21 mouse cellular contexts compared by ENCODE assay signal in genomic region chr9:41345338-41345737, GRCm38 (mm10).
A peak's percentile ranks its signal among the peaks of the same experiment; 100 is the strongest.
DNase-seq lines count a peak whose midpoint lies in the region; ATAC-seq and TF ChIP-seq lines count a peak whose summit lies in the region.
"Had no signal": no experiment of that assay in that cellular context is flagged by ENCODE, and none has a peak within 500 bp of the region (broad histone marks: within the 10 kb centered on the region; RNA-seq: fewer than 3 reads in every experiment).

No protein-coding gene starts in this region.

- no peaks in the 10 kb centered on the region for H3K27me3 ChIP-seq in forebrain, postnatal 0 days (ENCODE audit: insufficient read depth, low read length)
- H3K27me3 ChIP-seq in intestine, embryonic 16.5 days (replicated peaks; ENCODE audit: control insufficient read depth, insufficient read depth, low read length): no peaks in the 10 kb centered on the region
- H3K27me3 ChIP-seq: kidney, embryonic 15.5 days; liver, embryonic 12.5 days; neural tube, embryonic 15.5 days had no signal

- no peak for TF ChIP-seq CTCF in forebrain, postnatal 0 days (IDR thresholded peaks at IDR 0.05; ENCODE audit: low read depth)

- no peak overlapping the region for H3K4me3 ChIP-seq in forebrain, postnatal 0 days (ENCODE audit: low read depth, low read length)
- H3K4me3 ChIP-seq in intestine, embryonic 16.5 days (ENCODE audit: low read length): no peak overlapping the region
- H3K4me3 ChIP-seq: hindbrain, embryonic 10.5 days; kidney, embryonic 15.5 days; liver, embryonic 12.5 days; midbrain, embryonic 10.5 days; neural tube, embryonic 15.5 days had no signal

- 49% methylated on average over 2 of the region's 2 CpGs for WGBS in forebrain, postnatal 0 days
- WGBS in intestine, embryonic 16.5 days: 71% methylated on average over 2 of the region's 2 CpGs

- H3K27ac ChIP-seq in forebrain, postnatal 0 days (ENCODE audit: low read depth, low read length): no peak overlapping the region
- no peak overlapping the region for H3K27ac ChIP-seq in intestine, embryonic 16.5 days (ENCODE audit: low read length)
- H3K27ac ChIP-seq: hindbrain, embryonic 10.5 days; kidney, embryonic 15.5 days; liver, embryonic 12.5 days; midbrain, embryonic 10.5 days; neural tube, embryonic 15.5 days had no signal

- peak; percentile 90 for ATAC-seq in frontal cortex, adult (ENCODE audit: low TSS enrichment)
- peak; percentile 83 for ATAC-seq in forebrain, postnatal 0 days
- no peak for ATAC-seq in intestine, embryonic 16.5 days
- ATAC-seq: inflammation-experienced regulatory T-cells, adult 6 months; liver, embryonic 12.5 days had no signal

- no peaks in the 10 kb centered on the region for H3K36me3 ChIP-seq in forebrain, postnatal 0 days (ENCODE audit: insufficient read depth)
- H3K36me3 ChIP-seq in intestine, embryonic 16.5 days (ENCODE audit: control insufficient read depth, insufficient read depth, low read length): no peaks in the 10 kb centered on the region
- H3K36me3 ChIP-seq: kidney, embryonic 15.5 days; liver, embryonic 12.5 days; midbrain, embryonic 10.5 days; neural tube, embryonic 15.5 days had no signal

- no peak overlapping the region for H3K4me2 ChIP-seq in forebrain, postnatal 0 days (ENCODE audit: low read depth)
- no peak overlapping the region for H3K4me2 ChIP-seq in intestine, embryonic 16.5 days (ENCODE audit: low read depth, low read length)
- H3K4me2 ChIP-seq: kidney, embryonic 15.5 days; liver, embryonic 12.5 days; lung, embryonic 14.5 days; neural tube, embryonic 15.5 days had no signal

- no peaks in the 10 kb centered on the region for H3K9me3 ChIP-seq in forebrain, postnatal 0 days (ENCODE audit: low read length)
- no peaks in the 10 kb centered on the region for H3K9me3 ChIP-seq in intestine, embryonic 16.5 days (ENCODE audit: control insufficient read depth, low read length)
- H3K9me3 ChIP-seq: hindbrain, embryonic 10.5 days; kidney, embryonic 15.5 days; liver, embryonic 12.5 days; midbrain, embryonic 10.5 days; neural tube, embryonic 15.5 days had no signal

- no peak overlapping the region for H3K9ac ChIP-seq in forebrain, postnatal 0 days
- no peak overlapping the region for H3K9ac ChIP-seq in intestine, embryonic 16.5 days (ENCODE audit: low read depth, low read length)
- H3K9ac ChIP-seq: kidney, embryonic 15.5 days; liver, embryonic 12.5 days; lung, embryonic 14.5 days; neural tube, embryonic 15.5 days had no signal

- DNase-seq in frontal cortex, postnatal 10 days (ENCODE audit: low spot score in 2 of 2): no peak
- DNase-seq in right cerebral cortex, adult 18-20 months: peak; percentile 37
- no peak for DNase-seq in right cerebral cortex, postnatal 14 days
- DNase-seq in forebrain, postnatal 0 days: peak; percentile 70
- peak; percentile 5 to 12 for DNase-seq in right cerebral cortex, postnatal 36 days (ENCODE audit: low spot score in 2 of 2)
- DNase-seq in MN1 (ENCODE audit: low spot score): no peak
- DNase-seq: B cell, adult 2 months; cerebellum, postnatal 14 days; embryo, embryonic 11 days; gastrocnemius, postnatal 25 days; lung, embryonic 14.5 days; lung, postnatal 4 days; thymus, postnatal 25 days had no signal

- H3K4me1 ChIP-seq in forebrain, postnatal 0 days (ENCODE audit: insufficient read depth): no peaks in the 10 kb centered on the region
- no peaks in the 10 kb centered on the region for H3K4me1 ChIP-seq in intestine, embryonic 16.5 days (ENCODE audit: control insufficient read depth, insufficient read depth, low read length)
- H3K4me1 ChIP-seq: hindbrain, embryonic 10.5 days; kidney, embryonic 15.5 days; liver, embryonic 12.5 days; neural tube, embryonic 15.5 days had no signal

Comparison
In these comparisons a context has a peak if more than half of its experiments do, and no peak if none do; other contexts are left out.
1. DNase-seq: peak in right cerebral cortex, adult 18-20 months (single experiment), forebrain, postnatal 0 days (single experiment) and right cerebral cortex, postnatal 36 days (2 of 2); none in frontal cortex, postnatal 10 days (0 of 2), right cerebral cortex, postnatal 14 days (single experiment) and MN1 (single experiment).